Mouse (Mus musculus) ES-E14 (cell line): Measurements from ENCODE around the gene Rgsl1. TPM values are rescaled to one million over a fixed set of nuclear protein-coding genes. Genes with fewer than 3 reads are reported as not detected.

Source experiments
- DNase-seq: peaks from one replicate; pipeline ENCODE4 v3.0.0-alpha.2; 2013; ENCODE audit warnings: low read depth, low spot score
- H3K27ac ChIP-seq: 2 replicates; pipeline ENCODE4 v1.5.1; 2012; ENCODE audit warnings: low read depth, mild to moderate bottlenecking, low read length, moderate library complexity, mixed read lengths; ENCODE audit not compliant: poor library complexity, insufficient read depth, severe bottlenecking
- H3K36me3 ChIP-seq: 2 replicates; pipeline ENCODE4 v1.6.1; 2012; ENCODE audit warnings: mild to moderate bottlenecking, low read length, moderate library complexity, mixed read lengths; ENCODE audit not compliant: control insufficient read depth, poor library complexity, insufficient read depth, severe bottlenecking
- H3K4me1 ChIP-seq, 2 experiments: fragments of 150-350 bp in 1 of 2; sonication (generic) in 1 of 2; 2 replicates each; pipeline ENCODE4 v1.6.1; 2012; ENCODE audit warnings: low read length in 2 of 2, mild to moderate bottlenecking in 1 of 2, mixed read lengths in 1 of 2; ENCODE audit not compliant: control insufficient read depth in 2 of 2, insufficient read depth in 2 of 2, poor library complexity in 1 of 2
- H3K4me3 ChIP-seq, 2 experiments: fragments of 150-350 bp in 1 of 2; sonication (generic) in 1 of 2; 2 replicates each; pipeline ENCODE4 v1.5.1; 2012; ENCODE audit warnings: low read length in 2 of 2, low read depth in 1 of 2, mild to moderate bottlenecking in 1 of 2, mixed read lengths in 1 of 2; ENCODE audit not compliant: insufficient read depth in 1 of 2, poor library complexity in 1 of 2, severe bottlenecking in 1 of 2
- H3K9ac ChIP-seq: 2 replicates; pipeline ENCODE4 v1.6.1; 2012; ENCODE audit warnings: low read depth, mild to moderate bottlenecking, low read length, mixed read lengths; ENCODE audit not compliant: poor library complexity, insufficient read depth, severe bottlenecking
- H3K9me3 ChIP-seq: fragments of 150-350 bp; sonication (generic); 2 replicates; pipeline ENCODE4 v1.6.1; 2012; ENCODE audit warnings: low read depth, mild to moderate bottlenecking, low read length; ENCODE audit not compliant: control insufficient read depth, insufficient read depth
- CHD2 ChIP-seq: IDR thresholded peaks from 2 replicates; pipeline ENCODE4 v1.6.1; 2014; ENCODE audit warnings: mild to moderate bottlenecking, low read depth, low read length, inconsistent platforms
- HCFC1 ChIP-seq: IDR thresholded peaks from 2 replicates; pipeline ENCODE4 v1.6.1; 2012; ENCODE audit warnings: low read length, inconsistent platforms, borderline replicate concordance; ENCODE audit not compliant: insufficient read depth
- MAFK ChIP-seq: IDR thresholded peaks from 2 replicates; pipeline ENCODE4 v1.6.1; 2014; ENCODE audit warnings: mild to moderate bottlenecking, low read depth, low read length, inconsistent platforms; ENCODE audit not compliant: insufficient read depth
- ZC3H11A ChIP-seq: IDR thresholded peaks from 2 replicates; pipeline ENCODE4 v1.6.1; 2012; ENCODE audit warnings: low read depth, mild to moderate bottlenecking, inconsistent platforms, low read length, borderline replicate concordance
- ZNF384 ChIP-seq: IDR thresholded peaks from 2 replicates; pipeline ENCODE4 v1.6.1; 2012; ENCODE audit warnings: low read depth, low read length, inconsistent platforms
- in situ Hi-C, 2 experiments: fragments of 600-800 bp; cut with MboI; formaldehyde crosslinking; loops; one replicate each; pipeline ENCODE4 v1.15.1; 2025; ENCODE audit warnings: low sequenced_read_pairs in 2 of 2, inconsistent platforms in 1 of 2; ENCODE audit not compliant: unreplicated experiment in 2 of 2
- total RNA-seq: library from RNA; depleted of rRNA; stranded (reverse); fragments of 300-350 nt; gene quantifications from 2 replicates; pipeline ENCODE4 v1.2.3, GENCODE M21; 2012

The Rgsl1 gene
- total RNA-seq, 1 experiment: not detected

- Histone ChIP-seq H3K4me1 (peaks cover 0 to 5% of the 10 kb centered on the region in 2 experiments; a peak in 1 of 4 replicates), H3K9me3 (no peaks in the 10 kb centered on the region), H3K36me3 (no peaks in the 10 kb centered on the region), H3K9ac (no peak overlapping the region), H3K27ac (no peak overlapping the region), H3K4me3 (no peak overlapping the region)
- TF ChIP-seq MAFK: no peak
- no peak for TF ChIP-seq CHD2
- TF ChIP-seq ZC3H11A: no peak
- no peak for TF ChIP-seq HCFC1
- TF ChIP-seq ZNF384: no peak
- in situ Hi-C loops: no loop called here
- DNase-seq: no peak
Measured at GRCm38 (mm10) chr1:153750054-153750453, 93.9 kb downstream of the Rgsl1 start.

- H3K36me3 ChIP-seq: no peaks in the 10 kb centered on the region
- H3K4me3 ChIP-seq: peak within 1 kb of the TSS; percentile 29 to 42; a peak in 3 of 4 replicates
- in situ Hi-C loops: loop anchor here (5.0 kb wide), 1 partner anchor 187 kb away; no protein-coding TSS in a partner anchor
- DNase-seq: peak; percentile 89
- peak within 1 kb of the TSS; percentile 27; the same call in 1 of the 2 replicates for H3K9ac ChIP-seq
- TF ChIP-seq HCFC1: no peak
- TF ChIP-seq CHD2: no peak
- no peak for TF ChIP-seq ZNF384
- 0 out of 2 replicates have a peak, but pooled peaks have one; percentile 16 for TF ChIP-seq MAFK
- TF ChIP-seq ZC3H11A: peak; percentile 84
- peaks cover 0 to 5% of the 10 kb centered on the region in 2 experiments; a peak in 1 of 4 replicates for H3K4me1 ChIP-seq
- H3K9me3 ChIP-seq: no peaks in the 10 kb centered on the region
- H3K27ac ChIP-seq: no peak within 1 kb of the TSS
Measured at GRCm38 (mm10) chr1:153749211-153749801, 94.6 kb downstream of the Rgsl1 start, which contains the start of gene Rnasel. Gene Rnasel, plus strand, starts transcription at chr1:153749426.

- no peak overlapping the region for H3K4me3 ChIP-seq
- H3K4me1 ChIP-seq: peaks cover 0 to 5% of the 10 kb centered on the region in 2 experiments; a peak in 1 of 4 replicates
- no peak for DNase-seq
- no peak overlapping the region for H3K9ac ChIP-seq
- in situ Hi-C loops: loop anchor here (5.0 kb wide), 1 partner anchor 186 kb away; no protein-coding TSS in a partner anchor
- H3K36me3 ChIP-seq: peaks cover 5% of the 10 kb centered on the region; the same call in 1 of the 2 replicates
- TF ChIP-seq ZC3H11A (no peak), ZNF384 (no peak), MAFK (no peak), CHD2 (no peak), HCFC1 (no peak)
- H3K9me3 ChIP-seq: no peaks in the 10 kb centered on the region
- no peak overlapping the region for H3K27ac ChIP-seq
Measured at GRCm38 (mm10) chr1:153748549-153748948, 95.4 kb downstream of the Rgsl1 start.

GRCm38 (mm10) chr1:153747861-153748530 lies 95.9 kb downstream of the Rgsl1 start:
- H3K4me3 ChIP-seq: no peak overlapping the region
- H3K4me1 ChIP-seq: peaks cover 0 to 5% of the 10 kb centered on the region in 2 experiments; a peak in 1 of 4 replicates
- no peak for DNase-seq
- no peak overlapping the region for H3K27ac ChIP-seq
- H3K9me3 ChIP-seq: no peaks in the 10 kb centered on the region
- no peak for TF ChIP-seq CHD2
- peaks cover 8% of the 10 kb centered on the region; the same call in 1 of the 2 replicates for H3K36me3 ChIP-seq
- H3K9ac ChIP-seq: no peak overlapping the region
- in situ Hi-C loops: loop anchor here (5.0 kb wide), 1 partner anchor 186 kb away; no protein-coding TSS in a partner anchor
